Mouse (Mus musculus): ENCODE data around the gene Atrnl1. TPM values are rescaled to one million over a fixed set of nuclear protein-coding genes. Genes with fewer than 3 reads are reported as not detected.

The Atrnl1 gene
- total RNA-seq, 1 experiment: 6.7 TPM

DNA sequence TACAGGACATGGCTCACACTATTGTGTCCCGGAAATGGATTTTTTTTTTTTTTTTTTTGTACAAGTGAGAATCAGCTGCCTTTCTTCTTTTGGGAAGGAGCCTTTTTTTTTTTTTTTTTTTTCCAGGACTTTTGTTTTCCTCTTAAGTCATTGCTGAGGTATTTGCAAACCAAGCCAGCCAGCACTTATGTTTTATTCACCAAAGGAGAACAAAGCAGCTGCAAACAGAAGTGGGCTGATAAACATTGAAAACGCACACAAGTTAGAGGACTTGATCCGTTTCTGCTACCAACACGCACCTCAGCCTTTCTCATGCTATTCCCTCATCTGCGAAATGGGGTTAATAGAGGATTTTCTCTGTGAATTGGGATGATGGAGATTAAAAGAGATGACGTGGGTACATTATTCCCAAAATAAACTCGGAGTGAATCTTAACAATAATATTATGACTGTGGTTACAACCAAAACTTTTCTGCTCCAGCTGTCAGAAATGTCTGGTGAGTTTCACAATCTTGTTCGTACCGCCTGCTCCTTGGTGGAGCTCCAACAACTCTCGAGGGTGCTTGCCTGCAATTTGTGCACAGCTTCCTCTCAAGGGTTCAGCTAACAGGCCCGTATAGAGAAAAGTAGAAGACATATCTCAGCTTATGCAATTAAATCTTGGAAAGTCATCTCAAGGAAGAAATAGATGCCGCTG lies 1.3 kb upstream of the Atrnl1 start:
- peak overlapping the region; percentile 88 to 97 for H3K4me3 ChIP-seq (ENCODE audit: insufficient read depth in 1 of 2, low read depth in 1 of 2, low read length in 2 of 2, poor library complexity in 1 of 2, severe bottlenecking in 1 of 2)
- H3K9ac ChIP-seq (ENCODE audit: insufficient read depth, low read depth, low read length, poor library complexity, severe bottlenecking): peak overlapping the region; percentile 97; the same call in 1 of the 2 replicates
- DNase-seq (ENCODE audit: low read depth, low spot score): no peak
- peak; percentile 77; the same call in 1 of the 2 replicates for TF ChIP-seq ZNF384 (IDR thresholded peaks at IDR 0.05; ENCODE audit: low read depth, low read length)
- no peak for TF ChIP-seq HCFC1 (IDR thresholded peaks at IDR 0.05; ENCODE audit: borderline replicate concordance, insufficient read depth, low read length)
- in situ Hi-C loops (cut with MboI; ENCODE audit: low sequenced_read_pairs in 2 of 2, unreplicated experiment in 2 of 2): no loop called here
- no peaks in the 10 kb centered on the region for H3K9me3 ChIP-seq (ENCODE audit: control insufficient read depth, insufficient read depth, low read depth, low read length)
- H3K4me1 ChIP-seq (ENCODE audit: control insufficient read depth in 2 of 2, insufficient read depth in 2 of 2, low read length in 2 of 2, poor library complexity in 1 of 2): peaks cover 0 to 3% of the 10 kb centered on the region in 2 experiments; a peak in 3 of 4 replicates
- H3K27ac ChIP-seq (ENCODE audit: insufficient read depth, low read depth, low read length, poor library complexity, severe bottlenecking): no peak overlapping the region
- no peaks in the 10 kb centered on the region for H3K36me3 ChIP-seq (ENCODE audit: control insufficient read depth, insufficient read depth, low read length, poor library complexity, severe bottlenecking)

DNA sequence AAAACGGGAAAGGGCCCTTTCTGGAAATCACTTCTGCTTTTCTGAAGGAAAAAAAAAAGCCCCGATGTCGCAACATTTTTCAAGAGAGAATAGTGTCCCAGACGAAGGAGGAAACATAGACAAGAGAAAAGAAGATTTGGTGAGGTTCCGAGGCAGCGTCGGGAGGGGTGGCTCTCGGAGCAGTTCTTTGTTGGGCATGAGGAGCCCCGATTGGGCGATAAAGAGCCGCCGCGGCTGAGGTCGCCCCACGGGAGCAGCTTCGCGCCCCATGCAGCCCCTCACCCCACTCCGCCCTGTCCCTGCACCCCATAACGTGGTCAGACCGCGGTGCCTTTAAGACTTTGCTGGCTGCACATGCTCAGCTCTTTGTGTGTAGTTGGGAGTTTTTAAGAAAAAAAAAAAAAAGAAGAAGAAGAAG lies 767 bp upstream of the Atrnl1 start:
- in situ Hi-C loops (cut with MboI; ENCODE audit: low sequenced_read_pairs in 2 of 2, unreplicated experiment in 2 of 2): no loop called here
- peak overlapping the region; percentile 88 to 97 for H3K4me3 ChIP-seq (ENCODE audit: insufficient read depth in 1 of 2, low read depth in 1 of 2, low read length in 2 of 2, poor library complexity in 1 of 2, severe bottlenecking in 1 of 2)
- DNase-seq (ENCODE audit: low read depth, low spot score): no peak
- H3K9me3 ChIP-seq (ENCODE audit: control insufficient read depth, insufficient read depth, low read depth, low read length): no peaks in the 10 kb centered on the region
- TF ChIP-seq HCFC1 (IDR thresholded peaks at IDR 0.05; ENCODE audit: borderline replicate concordance, insufficient read depth, low read length): no peak
- 0 out of 2 replicates have a peak, but pooled peaks have one; percentile 11 for TF ChIP-seq CHD2 (IDR thresholded peaks at IDR 0.05; ENCODE audit: low read depth, low read length)
- no peaks in the 10 kb centered on the region for H3K36me3 ChIP-seq (ENCODE audit: control insufficient read depth, insufficient read depth, low read length, poor library complexity, severe bottlenecking)
- H3K9ac ChIP-seq (ENCODE audit: insufficient read depth, low read depth, low read length, poor library complexity, severe bottlenecking): peak overlapping the region; percentile 97
- H3K4me1 ChIP-seq (ENCODE audit: control insufficient read depth in 2 of 2, insufficient read depth in 2 of 2, low read length in 2 of 2, poor library complexity in 1 of 2): peaks cover 0 to 3% of the 10 kb centered on the region in 2 experiments; a peak in 3 of 4 replicates
- no peak overlapping the region for H3K27ac ChIP-seq (ENCODE audit: insufficient read depth, low read depth, low read length, poor library complexity, severe bottlenecking)

DNA sequence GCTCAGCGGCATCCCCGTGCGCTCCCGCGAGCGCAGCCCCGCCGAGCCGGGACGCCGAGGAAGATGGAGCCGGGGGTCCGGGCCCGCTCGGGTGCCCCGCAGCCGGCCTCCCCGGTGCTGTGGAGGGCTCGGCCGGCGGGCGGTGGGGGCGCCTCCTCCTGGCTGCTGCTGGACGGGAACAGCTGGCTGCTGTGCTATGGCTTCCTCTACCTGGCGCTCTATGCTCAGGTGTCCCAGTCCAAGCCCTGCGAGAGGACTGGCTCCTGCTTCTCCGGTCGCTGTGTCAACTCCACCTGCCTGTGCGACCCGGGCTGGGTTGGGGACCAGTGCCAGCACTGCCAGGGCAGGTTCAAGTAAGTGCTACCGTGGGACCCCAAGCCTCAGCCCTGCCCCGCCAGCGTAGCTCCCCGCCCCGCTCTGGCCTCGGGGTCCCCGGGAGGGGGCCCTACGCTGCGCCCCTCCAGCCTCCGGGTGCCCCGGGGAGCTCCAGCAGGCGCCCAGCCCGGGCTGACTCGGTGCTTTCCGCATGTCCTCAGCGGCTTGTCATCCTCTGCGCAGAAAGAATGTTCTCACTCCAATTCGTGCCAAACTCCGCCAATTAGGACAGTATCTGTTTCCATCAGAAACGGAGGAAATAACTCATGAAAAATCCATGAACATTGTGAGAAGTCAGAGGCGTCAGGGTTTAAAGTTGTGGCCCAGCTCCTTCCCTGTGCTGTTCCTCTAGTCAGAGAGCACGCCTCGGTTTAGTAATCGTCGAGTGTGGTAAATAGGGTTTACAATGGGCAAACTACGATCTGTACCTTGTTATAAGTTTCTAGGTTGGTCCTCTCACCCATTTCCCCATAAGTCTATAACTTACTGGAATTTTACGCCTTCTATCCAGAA lies 701 bp downstream of the Atrnl1 start:
- in situ Hi-C loops (cut with MboI; ENCODE audit: low sequenced_read_pairs in 2 of 2, unreplicated experiment in 2 of 2): no loop called here
- H3K4me1 ChIP-seq (ENCODE audit: control insufficient read depth in 2 of 2, insufficient read depth in 2 of 2, low read length in 2 of 2, poor library complexity in 1 of 2): peaks cover 0 to 3% of the 10 kb centered on the region in 2 experiments; a peak in 2 of 4 replicates
- no peak overlapping the region for H3K27ac ChIP-seq (ENCODE audit: insufficient read depth, low read depth, low read length, poor library complexity, severe bottlenecking)
- TF ChIP-seq HCFC1 (IDR thresholded peaks at IDR 0.05; ENCODE audit: borderline replicate concordance, insufficient read depth, low read length) (no peak), MAFK (IDR thresholded peaks at IDR 0.05; ENCODE audit: insufficient read depth, low read depth, low read length) (no peak), CHD2 (IDR thresholded peaks at IDR 0.05; ENCODE audit: low read depth, low read length) (no peak), ZC3H11A (IDR thresholded peaks at IDR 0.05; ENCODE audit: borderline replicate concordance, low read depth, low read length) (no peak), ZNF384 (IDR thresholded peaks at IDR 0.05; ENCODE audit: low read depth, low read length) (no peak)
- peak overlapping the region; percentile 81 for H3K9ac ChIP-seq (ENCODE audit: insufficient read depth, low read depth, low read length, poor library complexity, severe bottlenecking)
- peak overlapping the region; percentile 88 to 97 for H3K4me3 ChIP-seq (ENCODE audit: insufficient read depth in 1 of 2, low read depth in 1 of 2, low read length in 2 of 2, poor library complexity in 1 of 2, severe bottlenecking in 1 of 2)
- no peaks in the 10 kb centered on the region for H3K9me3 ChIP-seq (ENCODE audit: control insufficient read depth, insufficient read depth, low read depth, low read length)
- no peaks in the 10 kb centered on the region for H3K36me3 ChIP-seq (ENCODE audit: control insufficient read depth, insufficient read depth, low read length, poor library complexity, severe bottlenecking)
- DNase-seq (ENCODE audit: low read depth, low spot score): peak; percentile 21

DNA sequence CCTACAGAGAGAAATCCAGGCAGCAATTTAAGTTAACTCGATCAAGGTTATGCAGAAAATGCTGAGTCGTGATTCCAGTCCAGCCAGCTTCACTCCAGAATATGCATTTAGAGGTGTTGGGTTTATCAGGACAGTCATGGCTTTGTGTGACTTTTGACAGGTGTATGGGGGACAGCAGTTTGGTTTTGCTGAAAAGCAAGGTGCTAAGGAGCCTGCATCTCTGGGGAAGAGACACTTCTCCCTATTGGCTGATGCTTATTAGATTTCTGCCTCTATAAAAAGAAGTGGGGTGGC lies 1.3 kb downstream of the Atrnl1 start:
- in situ Hi-C loops (cut with MboI; ENCODE audit: low sequenced_read_pairs in 2 of 2, unreplicated experiment in 2 of 2): no loop called here
- H3K4me3 ChIP-seq (ENCODE audit: insufficient read depth in 1 of 2, low read depth in 1 of 2, low read length in 2 of 2, poor library complexity in 1 of 2, severe bottlenecking in 1 of 2): peak overlapping the region; percentile 88 to 97; a peak in 2 of 4 replicates
- no peak overlapping the region for H3K9ac ChIP-seq (ENCODE audit: insufficient read depth, low read depth, low read length, poor library complexity, severe bottlenecking)
- no peaks in the 10 kb centered on the region for H3K36me3 ChIP-seq (ENCODE audit: control insufficient read depth, insufficient read depth, low read length, poor library complexity, severe bottlenecking)
- no peak overlapping the region for H3K27ac ChIP-seq (ENCODE audit: insufficient read depth, low read depth, low read length, poor library complexity, severe bottlenecking)
- H3K9me3 ChIP-seq (ENCODE audit: control insufficient read depth, insufficient read depth, low read depth, low read length): no peaks in the 10 kb centered on the region
- peaks cover 0 to 3% of the 10 kb centered on the region in 2 experiments; a peak in 2 of 4 replicates for H3K4me1 ChIP-seq (ENCODE audit: control insufficient read depth in 2 of 2, insufficient read depth in 2 of 2, low read length in 2 of 2, poor library complexity in 1 of 2)
- TF ChIP-seq MAFK (IDR thresholded peaks at IDR 0.05; ENCODE audit: insufficient read depth, low read depth, low read length) (peak; percentile 79), CHD2 (IDR thresholded peaks at IDR 0.05; ENCODE audit: low read depth, low read length) (no peak), HCFC1 (IDR thresholded peaks at IDR 0.05; ENCODE audit: borderline replicate concordance, insufficient read depth, low read length) (no peak), ZNF384 (IDR thresholded peaks at IDR 0.05; ENCODE audit: low read depth, low read length) (no peak)
- DNase-seq (ENCODE audit: low read depth, low spot score): no peak
